ENCODE assay signal across 8 mouse cellular contexts in genomic region chr12:26855091-26855516, GRCm38 (mm10).
DNase-seq lines count a peak whose midpoint lies in the region; ATAC-seq and TF ChIP-seq lines count a peak whose summit lies in the region.

No protein-coding gene starts in this region.

- H3K4me1 ChIP-seq in stomach, embryonic 16.5 days (ENCODE audit: control insufficient read depth, insufficient read depth, low read length): peaks cover 4% of the 10 kb centered on the region; the same call in 1 of the 2 replicates
- H3K4me1 ChIP-seq in liver, postnatal 0 days (ENCODE audit: insufficient read depth): no peaks in the 10 kb centered on the region

- no peak for ATAC-seq in frontal cortex, adult (ENCODE audit: low TSS enrichment)
- peak; percentile 68; the same call in 1 of the 2 replicates for ATAC-seq in stomach, embryonic 16.5 days (ENCODE audit: insufficient read depth, low FRiP score)
- no peak for ATAC-seq in liver, postnatal 0 days

- no peaks in the 10 kb centered on the region for H3K36me3 ChIP-seq in stomach, embryonic 16.5 days (ENCODE audit: control insufficient read depth, insufficient read depth, low read length)
- H3K36me3 ChIP-seq in liver, postnatal 0 days (replicated peaks; ENCODE audit: insufficient read depth, low read length): no peaks in the 10 kb centered on the region

- no peak overlapping the region for H3K4me2 ChIP-seq in stomach, embryonic 16.5 days (ENCODE audit: low read depth, low read length)
- no peak overlapping the region for H3K4me2 ChIP-seq in liver, postnatal 0 days (ENCODE audit: low read depth, low read length)

- peaks cover 12% of the 10 kb centered on the region; the same call in 1 of the 2 replicates for H3K9me3 ChIP-seq in stomach, embryonic 16.5 days (replicated peaks; ENCODE audit: control insufficient read depth, low read length)
- H3K9me3 ChIP-seq in liver, postnatal 0 days (ENCODE audit: low read length): no peaks in the 10 kb centered on the region

- no peaks in the 10 kb centered on the region; the same call in 1 of the 2 replicates for H3K27me3 ChIP-seq in stomach, embryonic 16.5 days (ENCODE audit: control insufficient read depth, insufficient read depth, low read length)
- H3K27me3 ChIP-seq in liver, postnatal 0 days (ENCODE audit: insufficient read depth, low read length): no peaks in the 10 kb centered on the region

- TF ChIP-seq EP300 in liver, postnatal 0 days (IDR thresholded peaks at IDR 0.05; ENCODE audit: low read depth): no peak

- intact Hi-C loops in left cerebral cortex, postnatal 25 days (cut with DNase I): no loop called here

- no peak overlapping the region for H3K27ac ChIP-seq in stomach, embryonic 16.5 days (ENCODE audit: low read length)
- no peak overlapping the region for H3K27ac ChIP-seq in liver, postnatal 0 days (ENCODE audit: low read depth)

- no peak for TF ChIP-seq CTCF in liver, postnatal 0 days (IDR thresholded peaks at IDR 0.05; ENCODE audit: low read depth)

- DNase-seq in frontal cortex, adult 2 months (ENCODE audit: extremely low spot score in 1 of 2, low spot score in 1 of 2): peak; percentile 17 to 74
- DNase-seq in MN1 (ENCODE audit: low spot score): peak; percentile 91
- DNase-seq in cerebellum, postnatal 14 days: peak; percentile 98
- peak; percentile 9 to 23 for DNase-seq in kidney, adult 8-10 months
- DNase-seq in left cerebral cortex, postnatal 25 days (ENCODE audit: low spot score in 2 of 2): peak; percentile 62 to 76
- DNase-seq in liver, postnatal 0 days: no peak

- no peak overlapping the region for H3K4me3 ChIP-seq in stomach, embryonic 16.5 days (replicated peaks; ENCODE audit: low read length)
- no peak overlapping the region for H3K4me3 ChIP-seq in liver, postnatal 0 days (ENCODE audit: low read depth, low read length)

- 14% methylated on average over 1 of the region's 1 CpGs for WGBS in stomach, embryonic 16.5 days
- WGBS in liver, postnatal 0 days (ENCODE audit: insufficient replicate concordance): 52% methylated on average over 1 of the region's 1 CpGs

- no peak overlapping the region for H3K9ac ChIP-seq in stomach, embryonic 16.5 days (ENCODE audit: low read length)
- no peak overlapping the region for H3K9ac ChIP-seq in liver, postnatal 0 days (replicated peaks)
